Mouse (Mus musculus) hindbrain, embryonic 12.5 days (tissue): ENCODE results near the gene Tesmin. TPM values are rescaled to one million over a fixed set of nuclear protein-coding genes. Genes with fewer than 3 reads are reported as not detected.

Experiments
- ATAC-seq: fragments of 200-750 bp; cut with Nextera tagmentation; 2 replicates; pipeline ENCODE4 v1.8.0; 2017; ENCODE audit warnings: moderate TSS enrichment; ENCODE audit not compliant: low FRiP score
- H3K27ac ChIP-seq: fragments of 300-500 bp; sonication (generic); 2 replicates; pipeline ENCODE4 v1.5.1; 2016; ENCODE audit warnings: mild to moderate bottlenecking
- H3K27me3 ChIP-seq: fragments of 300-500 bp; sonication (generic); 2 replicates; pipeline ENCODE4 v1.6.1; 2016; ENCODE audit warnings: mild to moderate bottlenecking
- H3K36me3 ChIP-seq: fragments of 300-500 bp; sonication (generic); 2 replicates; pipeline ENCODE4 v1.6.1; 2016; ENCODE audit warnings: mild to moderate bottlenecking
- H3K4me1 ChIP-seq: fragments of 300-500 bp; sonication (generic); 2 replicates; pipeline ENCODE4 v1.6.1; 2016
- H3K4me2 ChIP-seq: fragments of 300-500 bp; sonication (generic); replicated peaks from 2 replicates; pipeline ENCODE4 v1.6.1; 2016; ENCODE audit warnings: mild to moderate bottlenecking
- H3K4me3 ChIP-seq: fragments of 300-500 bp; sonication (generic); 2 replicates; pipeline ENCODE4 v1.5.1; 2016; ENCODE audit warnings: mild to moderate bottlenecking
- H3K9ac ChIP-seq: fragments of 300-500 bp; sonication (generic); 2 replicates; pipeline ENCODE4 v1.6.1; 2016; ENCODE audit warnings: mild to moderate bottlenecking, moderate library complexity
- H3K9me3 ChIP-seq: fragments of 300-500 bp; sonication (generic); replicated peaks from 2 replicates; pipeline ENCODE4 v1.6.1; 2016; ENCODE audit warnings: mild to moderate bottlenecking
- WGBS: fragments of 180-500 bp; shearing (Covaris S2); methylation state at CpG from one replicate; pipeline ENCODE4 v1.1.7; 2016; 5-methylcytosine and 5-hydroxymethylcytosine counted together
- polyA plus RNA-seq: library from polyadenylated mRNA; unstranded; fragments of >200 nt; fragmentation: Nextera tagmentation; extraction: Ambion mirVana; gene quantifications from 2 replicates; pipeline ENCODE4 v1.2.1, GENCODE M21; 2016

Gene Tesmin
- 0.48 and 0.71 TPM in 2 replicates for polyA plus RNA-seq

GRCm38 (mm10) chr19:3388629-3389057 lies at the start of gene Tesmin:
Tesmin (plus strand) TSS chr19:3388857.
- Histone ChIP-seq H3K9me3 (no peaks in the 10 kb centered on the region; the same call in none of the 2 replicates), H3K9ac (peak within 1 kb of the TSS; percentile 59; the same call in 1 of the 2 replicates), H3K4me2 (peak within 1 kb of the TSS; percentile 86), H3K36me3 (no peaks in the 10 kb centered on the region), H3K27me3 (peaks cover 17% of the 10 kb centered on the region), H3K4me1 (peaks cover 8% of the 10 kb centered on the region), H3K4me3 (peak within 1 kb of the TSS; percentile 46), H3K27ac (no peak within 1 kb of the TSS)
- 1% methylated on average over 31 of the region's 33 CpGs for WGBS
- ATAC-seq: peak; percentile 90

DNA sequence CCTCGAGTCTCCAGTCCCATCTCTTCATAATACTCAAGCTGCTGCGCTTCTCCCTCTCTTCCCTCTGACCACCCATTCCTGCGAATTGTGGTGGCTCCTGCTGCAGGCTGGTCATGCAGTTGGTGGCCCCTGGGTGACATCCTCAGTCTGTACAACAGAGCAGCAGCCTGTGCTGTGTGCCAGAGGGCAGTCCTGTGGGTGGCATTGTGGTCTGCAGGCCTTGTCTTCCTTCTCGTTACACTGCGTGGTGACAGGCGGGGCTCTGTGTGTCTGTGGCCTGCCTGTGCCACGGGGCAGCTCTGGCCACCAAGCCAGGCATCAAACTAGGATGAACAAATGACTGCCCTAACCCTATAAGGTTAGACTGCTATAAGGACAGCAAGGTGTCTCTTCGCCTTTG lies 49.5 kb upstream of the Tesmin start:
- Histone ChIP-seq H3K9me3 (no peaks in the 10 kb centered on the region), H3K4me2 (no peak overlapping the region), H3K9ac (no peak overlapping the region), H3K4me3 (no peak overlapping the region), H3K27me3 (no peaks in the 10 kb centered on the region; the same call in 1 of the 2 replicates), H3K27ac (no peak overlapping the region), H3K4me1 (peaks cover 11% of the 10 kb centered on the region), H3K36me3 (no peaks in the 10 kb centered on the region)
- ATAC-seq: no peak
- WGBS: 84% methylated on average over 8 of the region's 8 CpGs

GRCm38 (mm10) chr19:3341021-3341420 lies 47.6 kb upstream of the Tesmin start:
- Histone ChIP-seq H3K27me3 (no peaks in the 10 kb centered on the region), H3K27ac (no peak overlapping the region), H3K4me2 (no peak overlapping the region), H3K9me3 (no peaks in the 10 kb centered on the region), H3K4me3 (no peak overlapping the region), H3K36me3 (no peaks in the 10 kb centered on the region), H3K4me1 (peaks cover 2% of the 10 kb centered on the region; the same call in 1 of the 2 replicates), H3K9ac (no peak overlapping the region)
- 84% methylated on average over 3 of the region's 3 CpGs for WGBS
- ATAC-seq: no peak

GRCm38 (mm10) chr19:3343929-3344328 lies 44.7 kb upstream of the Tesmin start:
- no peaks in the 10 kb centered on the region for H3K27me3 ChIP-seq
- WGBS: 79% methylated on average over 3 of the region's 3 CpGs

GRCm38 (mm10) chr19:3344636-3345544 lies 43.8 kb upstream of the Tesmin start:
- Histone ChIP-seq H3K36me3 (no peaks in the 10 kb centered on the region), H3K27me3 (no peaks in the 10 kb centered on the region), H3K9ac (no peak overlapping the region), H3K4me2 (no peak overlapping the region), H3K4me3 (no peak overlapping the region), H3K9me3 (no peaks in the 10 kb centered on the region), H3K4me1 (no peaks in the 10 kb centered on the region), H3K27ac (no peak overlapping the region)
- no peak for ATAC-seq
- WGBS: 91% methylated on average over 8 of the region's 8 CpGs

More at GRCm38 (mm10) chr19:3343929-3344328, 44.7 kb upstream of the Tesmin start:
- Histone ChIP-seq H3K4me2 (no peak overlapping the region), H3K4me1 (no peaks in the 10 kb centered on the region), H3K27ac (no peak overlapping the region), H3K9ac (no peak overlapping the region), H3K4me3 (no peak overlapping the region), H3K36me3 (no peaks in the 10 kb centered on the region), H3K9me3 (no peaks in the 10 kb centered on the region)
- ATAC-seq: no peak

DNA sequence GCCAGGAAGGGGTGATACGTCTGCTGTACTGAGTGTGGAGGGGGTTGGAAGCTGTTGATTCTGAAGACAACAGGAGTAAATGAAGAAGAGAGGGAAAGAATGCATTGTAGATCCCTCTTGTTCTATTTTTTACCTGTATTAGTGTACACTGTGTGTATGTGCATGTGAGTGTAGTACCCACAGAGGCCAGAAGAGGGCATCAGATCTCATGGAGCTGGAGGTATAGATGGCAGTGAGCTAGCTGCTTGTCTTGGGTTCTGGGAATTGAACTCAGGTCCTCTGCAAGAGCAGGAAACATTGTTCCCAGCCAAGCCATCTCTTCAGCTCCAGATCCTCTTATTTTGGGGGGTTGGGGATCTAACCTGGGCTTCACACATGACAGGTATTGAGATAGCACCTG lies 40.9 kb upstream of the Tesmin start:
- Histone ChIP-seq H3K4me2 (no peak overlapping the region), H3K4me1 (no peaks in the 10 kb centered on the region), H3K36me3 (no peaks in the 10 kb centered on the region), H3K27me3 (no peaks in the 10 kb centered on the region), H3K9ac (no peak overlapping the region), H3K27ac (no peak overlapping the region), H3K4me3 (no peak overlapping the region), H3K9me3 (no peaks in the 10 kb centered on the region)
- no peak for ATAC-seq
- 89% methylated on average over 1 of the region's 1 CpGs for WGBS

DNA sequence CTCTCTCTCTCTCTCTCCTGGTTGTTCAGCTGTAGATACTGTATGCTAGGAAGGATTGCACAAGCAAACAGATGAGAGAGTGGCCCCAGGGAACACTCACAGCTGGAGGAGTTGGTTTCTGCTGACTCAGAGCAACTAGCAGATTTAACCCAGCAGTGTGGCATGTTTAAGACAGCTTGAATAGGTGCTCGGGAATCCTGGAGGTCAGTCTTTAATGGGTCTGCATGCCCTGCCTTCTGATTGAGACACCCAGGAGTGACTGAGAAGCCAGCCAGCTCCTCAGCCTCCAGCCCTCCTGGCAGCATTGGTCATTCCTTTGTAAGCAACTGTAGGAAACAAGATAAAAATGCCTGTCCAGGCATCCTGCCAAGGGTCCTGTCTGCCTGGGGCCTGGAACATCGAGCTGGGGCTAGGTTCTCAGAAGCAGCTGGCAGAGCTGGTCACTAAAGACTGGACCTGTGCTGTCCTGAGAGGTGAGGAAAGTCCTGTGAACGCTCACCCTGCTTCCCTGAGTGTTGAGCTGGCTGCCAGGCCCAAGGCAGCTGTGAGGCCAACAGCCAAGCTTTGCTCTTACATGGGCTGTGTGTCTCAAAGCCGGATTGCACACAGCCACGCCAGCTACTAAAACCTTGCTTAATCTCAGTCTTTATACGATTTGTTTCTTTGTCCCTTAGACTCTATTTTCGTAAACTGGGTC lies 35.1 kb upstream of the Tesmin start:
- no peak for ATAC-seq
- no peaks in the 10 kb centered on the region for H3K9me3 ChIP-seq
- WGBS: 76% methylated on average over 7 of the region's 7 CpGs

GRCm38 (mm10) chr19:3355096-3355495 lies 33.6 kb upstream of the Tesmin start:
- Histone ChIP-seq H3K27ac (no peak overlapping the region), H3K4me3 (no peak overlapping the region), H3K9me3 (no peaks in the 10 kb centered on the region), H3K36me3 (no peaks in the 10 kb centered on the region), H3K27me3 (no peaks in the 10 kb centered on the region), H3K9ac (no peak overlapping the region), H3K4me1 (no peaks in the 10 kb centered on the region), H3K4me2 (no peak overlapping the region)
- no peak for ATAC-seq
- 67% methylated on average over 5 of the region's 5 CpGs for WGBS

More for the DNA sequence above, 35.1 kb upstream of the Tesmin start:
- Histone ChIP-seq H3K27ac (no peak overlapping the region), H3K4me2 (no peak overlapping the region), H3K36me3 (no peaks in the 10 kb centered on the region), H3K4me1 (no peaks in the 10 kb centered on the region), H3K27me3 (no peaks in the 10 kb centered on the region), H3K9ac (no peak overlapping the region), H3K4me3 (no peak overlapping the region)

DNA sequence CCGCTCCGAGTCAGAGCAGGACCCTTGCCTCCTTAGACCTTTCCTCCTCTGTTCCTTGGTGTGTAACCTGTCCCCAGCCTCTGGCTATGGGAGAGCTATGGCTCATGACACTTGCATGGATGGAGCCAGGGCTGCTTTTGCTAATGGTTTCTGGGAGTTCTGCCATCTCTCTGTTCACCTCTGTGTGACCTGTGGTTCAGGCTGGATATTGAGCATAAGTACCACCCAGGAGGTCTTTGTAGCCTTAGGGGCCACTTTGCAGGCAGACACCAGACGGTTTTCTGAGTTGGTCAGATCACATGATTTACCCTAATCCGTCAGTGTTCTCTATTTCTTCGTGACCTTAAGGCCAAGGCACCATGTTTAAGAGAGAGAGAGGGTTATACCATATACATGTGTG lies 32.1 kb upstream of the Tesmin start:
- no peak overlapping the region for H3K4me2 ChIP-seq
- H3K4me3 ChIP-seq: no peak overlapping the region
- H3K9ac ChIP-seq: no peak overlapping the region
- 70% methylated on average over 5 of the region's 5 CpGs for WGBS
- H3K9me3 ChIP-seq: no peaks in the 10 kb centered on the region
- no peak for ATAC-seq
- no peaks in the 10 kb centered on the region for H3K4me1 ChIP-seq
- H3K27ac ChIP-seq: no peak overlapping the region
- no peaks in the 10 kb centered on the region for H3K36me3 ChIP-seq
- no peaks in the 10 kb centered on the region for H3K27me3 ChIP-seq

- Histone ChIP-seq H3K9ac (no peak overlapping the region), H3K36me3 (no peaks in the 10 kb centered on the region), H3K4me1 (no peaks in the 10 kb centered on the region), H3K9me3 (no peaks in the 10 kb centered on the region), H3K27me3 (no peaks in the 10 kb centered on the region), H3K4me3 (no peak overlapping the region), H3K27ac (no peak overlapping the region), H3K4me2 (no peak overlapping the region)
- ATAC-seq: no peak
- WGBS: 72% methylated on average over 4 of the region's 4 CpGs
These were observed 31.0 kb upstream of the Tesmin start for GRCm38 (mm10) chr19:3357620-3358019.

GRCm38 (mm10) chr19:3359841-3360588 lies 28.6 kb upstream of the Tesmin start:
- Histone ChIP-seq H3K9ac (no peak overlapping the region), H3K27ac (no peak overlapping the region), H3K36me3 (no peaks in the 10 kb centered on the region), H3K27me3 (no peaks in the 10 kb centered on the region), H3K9me3 (no peaks in the 10 kb centered on the region), H3K4me1 (no peaks in the 10 kb centered on the region), H3K4me2 (no peak overlapping the region), H3K4me3 (no peak overlapping the region)
- ATAC-seq: no peak
- WGBS: 90% methylated on average over 13 of the region's 13 CpGs

DNA sequence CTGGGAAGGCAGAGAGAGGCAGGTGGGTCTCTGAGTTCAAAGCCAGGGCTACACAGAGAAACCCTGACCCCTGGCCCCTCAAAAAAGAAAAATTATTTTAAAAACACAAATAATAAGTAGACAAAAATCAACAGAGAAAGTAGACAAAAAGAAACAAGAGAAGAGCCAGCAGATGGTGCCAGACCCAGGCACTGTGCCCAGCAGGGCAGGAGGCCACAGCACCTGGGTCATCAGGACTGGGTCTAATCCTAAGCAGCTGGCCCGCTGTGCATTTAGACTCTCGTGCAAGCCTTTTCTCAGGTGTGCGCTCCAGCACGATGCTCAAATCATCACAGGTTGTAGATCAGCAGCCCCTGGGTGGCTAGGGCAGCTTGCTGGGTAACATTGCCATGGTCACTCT lies 25.1 kb upstream of the Tesmin start:
- no peak overlapping the region for H3K9ac ChIP-seq
- no peak for ATAC-seq
- H3K9me3 ChIP-seq: no peaks in the 10 kb centered on the region
- H3K4me2 ChIP-seq: no peak overlapping the region
- H3K27me3 ChIP-seq: no peaks in the 10 kb centered on the region
- WGBS: 86% methylated on average over 4 of the region's 4 CpGs
- no peaks in the 10 kb centered on the region for H3K4me1 ChIP-seq
- no peak overlapping the region for H3K27ac ChIP-seq
- no peaks in the 10 kb centered on the region for H3K36me3 ChIP-seq
- H3K4me3 ChIP-seq: no peak overlapping the region
